ENCODE assay signal across 8 mouse cellular contexts in the genomic region with DNA sequence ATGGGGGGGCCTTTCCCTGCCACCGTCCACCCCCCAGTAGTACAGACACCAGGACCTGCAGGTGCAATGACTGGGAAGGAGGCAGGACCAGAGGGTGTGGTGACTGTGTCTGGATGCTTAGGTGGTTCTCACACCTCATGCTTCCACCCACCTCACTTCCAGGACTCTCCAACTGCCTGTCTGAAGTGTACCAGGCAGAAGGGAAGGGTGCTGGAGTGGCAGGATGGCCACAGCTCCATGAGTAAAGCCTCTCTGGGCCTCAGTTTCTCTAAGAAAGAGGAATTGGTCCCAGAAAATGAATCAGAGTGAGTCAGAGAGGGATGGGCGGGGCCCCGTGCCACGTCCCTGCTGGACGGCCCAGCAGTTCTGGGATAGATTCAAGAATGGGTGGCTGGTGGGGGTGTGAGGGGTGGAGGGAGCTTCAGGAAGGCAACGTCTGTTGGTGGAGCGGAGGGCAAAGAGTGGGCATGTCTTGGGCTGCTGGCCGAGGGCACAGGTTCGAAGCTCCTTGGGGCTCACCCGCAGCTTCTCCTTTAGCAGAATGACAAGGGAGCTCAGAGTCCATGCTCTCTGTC. TPM values are rescaled to one million over a fixed set of nuclear protein-coding genes. Genes with fewer than 3 reads are reported as not detected.
DNase-seq lines count a peak whose midpoint lies in the region; ATAC-seq and TF ChIP-seq lines count a peak whose summit lies in the region.

No protein-coding gene starts in this region.

- peak overlapping the region; percentile 89; the same call in 1 of the 2 replicates for H3K9ac ChIP-seq in stomach, postnatal 0 days (ENCODE audit: low read length)

- no peak for TF ChIP-seq CTCF in stomach, postnatal 0 days (IDR thresholded peaks at IDR 0.05; ENCODE audit: low read depth)

- peak overlapping the region; percentile 96 for H3K4me2 ChIP-seq in stomach, postnatal 0 days (replicated peaks; ENCODE audit: low read depth)

- H3K36me3 ChIP-seq in limb, embryonic 10.5 days: peaks cover 52% of the 10 kb centered on the region
- H3K36me3 ChIP-seq in stomach, postnatal 0 days (ENCODE audit: control insufficient read depth, insufficient read depth, low read length): peaks cover 7% of the 10 kb centered on the region; the same call in 1 of the 2 replicates

- no peaks in the 10 kb centered on the region for H3K27me3 ChIP-seq in limb, embryonic 10.5 days (ENCODE audit: low read depth, poor library complexity, severe bottlenecking)
- no peaks in the 10 kb centered on the region for H3K27me3 ChIP-seq in stomach, postnatal 0 days (ENCODE audit: control insufficient read depth, insufficient read depth, low read length)

- no peaks in the 10 kb centered on the region for H3K9me3 ChIP-seq in limb, embryonic 10.5 days (replicated peaks)
- H3K9me3 ChIP-seq in stomach, postnatal 0 days (ENCODE audit: control insufficient read depth, low read length): no peaks in the 10 kb centered on the region

- TF ChIP-seq EP300 in stomach, postnatal 0 days (optimal IDR thresholded peaks at IDR 0.05): no peak

- peak; percentile 52 for DNase-seq in testis, postnatal 10 days (ENCODE audit: low spot score)
- DNase-seq in testis, postnatal 14 days (ENCODE audit: low spot score): no peak
- peak; percentile 46 for DNase-seq in fibroblast of lung, adult 2 months (ENCODE audit: low read depth)
- no peak for DNase-seq in limb, embryonic 10.5 days (ENCODE audit: low spot score)
- peak; percentile 47 for DNase-seq in stomach, postnatal 0 days (ENCODE audit: low spot score)
- no peak for DNase-seq in retina, embryonic 14.5 days (ENCODE audit: low spot score)
- no peak for DNase-seq in kidney, adult 8-10 months
- no peak for DNase-seq in natural killer cell, adult 2 months (ENCODE audit: low spot score in 2 of 2)

- peak overlapping the region; percentile 68 for H3K4me3 ChIP-seq in limb, embryonic 10.5 days
- H3K4me3 ChIP-seq in stomach, postnatal 0 days (ENCODE audit: low read depth, low read length): peak overlapping the region; percentile 73; the same call in 1 of the 2 replicates

- peaks cover 54% of the 10 kb centered on the region for H3K4me1 ChIP-seq in limb, embryonic 10.5 days
- H3K4me1 ChIP-seq in stomach, postnatal 0 days (replicated peaks; ENCODE audit: control insufficient read depth, insufficient read depth): 0 out of 2 replicates have a peak, but pooled peaks cover 8% of the 10 kb centered on the region

- 67% methylated on average over 10 of the region's 10 CpGs for WGBS in limb, embryonic 10.5 days
- 37% methylated on average over 10 of the region's 10 CpGs for WGBS in stomach, postnatal 0 days

- ATAC-seq in stomach, postnatal 0 days (ENCODE audit: low FRiP score, low TSS enrichment): no peak

- peak overlapping the region; percentile 95 for H3K27ac ChIP-seq in limb, embryonic 10.5 days
- H3K27ac ChIP-seq in stomach, postnatal 0 days (replicated peaks): peak overlapping the region; percentile 92

RNA-seq across cellular contexts. Expression of gene Zfp651, which starts 2.0 kb away (rescaled TPM):
- 4.4 and 7.0 TPM in 2 replicates for polyA plus RNA-seq in limb, embryonic 10.5 days (2016; fragmentation: Nextera tagmentation; extraction: Ambion mirVana)
- polyA plus RNA-seq in stomach, postnatal 0 days (2015; fragmentation: Nextera tagmentation; extraction: Ambion mirVana): 8.0 and 10.5 TPM in 2 replicates

RNA-seq across cellular contexts. Expression of gene Klhl40, which starts 16.2 kb away (rescaled TPM):
- polyA plus RNA-seq in limb, embryonic 10.5 days (2016; fragmentation: Nextera tagmentation; extraction: Ambion mirVana): 0.10 and 0.71 TPM in 2 replicates
- polyA plus RNA-seq in stomach, postnatal 0 days (2015; fragmentation: Nextera tagmentation; extraction: Ambion mirVana): 0.42 and 0.46 TPM in 2 replicates

RNA-seq across cellular contexts. Expression of gene Hhatl, which starts 31.1 kb away (rescaled TPM):
- not detected in 2 replicates for polyA plus RNA-seq in limb, embryonic 10.5 days (2016; fragmentation: Nextera tagmentation; extraction: Ambion mirVana)
- polyA plus RNA-seq in stomach, postnatal 0 days (2015; fragmentation: Nextera tagmentation; extraction: Ambion mirVana): 1.5 and 2.0 TPM in 2 replicates

RNA-seq across cellular contexts. Expression of gene Nktr, which starts 42.2 kb away (rescaled TPM):
- polyA plus RNA-seq in limb, embryonic 10.5 days (2016; fragmentation: Nextera tagmentation; extraction: Ambion mirVana): 47.2 and 58.8 TPM in 2 replicates
- 27.7 and 32.0 TPM in 2 replicates for polyA plus RNA-seq in stomach, postnatal 0 days (2015; fragmentation: Nextera tagmentation; extraction: Ambion mirVana)

RNA-seq across cellular contexts. Expression of gene Ss18l2, which starts 51.0 kb away (rescaled TPM):
- polyA plus RNA-seq in limb, embryonic 10.5 days (2016; fragmentation: Nextera tagmentation; extraction: Ambion mirVana): 93.9 and 94.8 TPM in 2 replicates
- 106 and 119 TPM in 2 replicates for polyA plus RNA-seq in stomach, postnatal 0 days (2015; fragmentation: Nextera tagmentation; extraction: Ambion mirVana)

Comparison
In these comparisons a context has a peak if more than half of its experiments do, and no peak if none do; other contexts are left out.
1. DNase-seq: peak in testis, postnatal 10 days (single experiment), fibroblast of lung, adult 2 months (single experiment) and stomach, postnatal 0 days (single experiment); none in testis, postnatal 14 days (single experiment), limb, embryonic 10.5 days (single experiment), retina, embryonic 14.5 days (single experiment), kidney, adult 8-10 months (0 of 2) and natural killer cell, adult 2 months (0 of 2).